Mouse (Mus musculus): ENCODE data around the gene Trpc7. TPM values are rescaled to one million over a fixed set of nuclear protein-coding genes. Genes with fewer than 3 reads are reported as not detected.

The Trpc7 gene
- total RNA-seq, 1 experiment = not detected

DNA sequence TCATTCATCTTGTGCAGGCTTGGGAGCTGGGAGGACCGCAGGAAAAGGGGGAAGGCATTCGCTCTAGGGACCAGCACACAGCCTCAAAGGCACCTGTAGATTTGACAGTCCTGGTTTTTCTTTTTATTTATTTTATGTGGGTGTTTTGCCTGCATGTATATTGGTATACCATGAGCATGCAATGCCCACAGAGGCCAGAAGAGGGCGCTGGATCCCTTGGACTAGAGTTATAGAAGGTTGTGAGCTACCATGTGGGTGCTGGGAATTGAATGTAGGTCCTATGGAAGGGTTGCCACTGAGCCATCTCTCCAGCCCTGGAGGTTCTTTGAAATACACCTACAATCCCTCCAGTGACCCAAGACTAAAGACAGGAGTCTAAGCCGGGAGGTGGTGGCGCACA is 125.0 kb downstream of the Trpc7 start:
- Histone ChIP-seq H3K36me3 (ENCODE audit: control insufficient read depth, insufficient read depth, low read length, poor library complexity, severe bottlenecking) (no peaks in the 10 kb centered on the region), H3K9ac (ENCODE audit: insufficient read depth, low read depth, low read length, poor library complexity, severe bottlenecking) (no peak overlapping the region), H3K4me3 (ENCODE audit: insufficient read depth in 1 of 2, low read depth in 1 of 2, low read length in 2 of 2, poor library complexity in 1 of 2, severe bottlenecking in 1 of 2) (no peak overlapping the region), H3K27ac (ENCODE audit: insufficient read depth, low read depth, low read length, poor library complexity, severe bottlenecking) (no peak overlapping the region), H3K9me3 (ENCODE audit: control insufficient read depth, insufficient read depth, low read depth, low read length) (no peaks in the 10 kb centered on the region), H3K4me1 (ENCODE audit: control insufficient read depth in 2 of 2, insufficient read depth in 2 of 2, low read length in 2 of 2, poor library complexity in 1 of 2) (0 out of 4 replicates have a peak, but pooled peaks cover 0 to 1% of the 10 kb centered on the region in 2 experiments)
- DNase-seq (ENCODE audit: low read depth, low spot score) = no peak
- TF ChIP-seq HCFC1 (IDR thresholded peaks at IDR 0.05; ENCODE audit: borderline replicate concordance, insufficient read depth, low read length) (no peak), ZNF384 (IDR thresholded peaks at IDR 0.05; ENCODE audit: low read depth, low read length) (no peak), CHD2 (IDR thresholded peaks at IDR 0.05; ENCODE audit: low read depth, low read length) (no peak), ZC3H11A (IDR thresholded peaks at IDR 0.05; ENCODE audit: borderline replicate concordance, low read depth, low read length) (no peak), MAFK (IDR thresholded peaks at IDR 0.05; ENCODE audit: insufficient read depth, low read depth, low read length) (no peak)
- in situ Hi-C loops (cut with MboI; ENCODE audit: low sequenced_read_pairs in 2 of 2, unreplicated experiment in 2 of 2) = no loop called here

DNA sequence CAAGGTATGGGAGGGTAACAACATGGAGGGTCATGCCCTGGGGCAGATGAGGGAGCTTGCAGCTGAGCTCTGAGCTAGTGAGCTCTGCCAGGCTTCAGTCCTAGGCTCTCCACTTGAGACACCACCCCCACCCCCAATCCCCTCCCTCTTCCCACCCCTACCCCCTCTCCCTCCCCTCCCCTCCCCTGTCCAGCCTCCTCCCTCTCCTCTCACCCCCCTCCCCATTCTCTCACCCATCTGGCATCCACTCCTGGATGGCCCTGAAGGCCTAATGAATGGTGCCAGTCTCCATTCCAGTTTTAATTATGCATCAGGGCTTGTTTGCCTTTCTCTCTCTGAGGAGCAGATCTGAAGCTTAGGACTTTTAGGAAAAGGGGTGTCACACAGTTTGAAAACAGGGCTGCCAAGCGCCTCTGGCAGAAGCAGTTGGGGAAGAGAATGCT is 125.6 kb downstream of the Trpc7 start:
- H3K9ac ChIP-seq (ENCODE audit: insufficient read depth, low read depth, low read length, poor library complexity, severe bottlenecking) = no peak overlapping the region
- no peak overlapping the region for H3K27ac ChIP-seq (ENCODE audit: insufficient read depth, low read depth, low read length, poor library complexity, severe bottlenecking)
- no peaks in the 10 kb centered on the region for H3K36me3 ChIP-seq (ENCODE audit: control insufficient read depth, insufficient read depth, low read length, poor library complexity, severe bottlenecking)
- TF ChIP-seq ZNF384 (IDR thresholded peaks at IDR 0.05; ENCODE audit: low read depth, low read length) (no peak), ZC3H11A (IDR thresholded peaks at IDR 0.05; ENCODE audit: borderline replicate concordance, low read depth, low read length) (no peak), HCFC1 (IDR thresholded peaks at IDR 0.05; ENCODE audit: borderline replicate concordance, insufficient read depth, low read length) (no peak), CHD2 (IDR thresholded peaks at IDR 0.05; ENCODE audit: low read depth, low read length) (no peak), MAFK (IDR thresholded peaks at IDR 0.05; ENCODE audit: insufficient read depth, low read depth, low read length) (no peak)
- no peak overlapping the region for H3K4me3 ChIP-seq (ENCODE audit: insufficient read depth in 1 of 2, low read depth in 1 of 2, low read length in 2 of 2, poor library complexity in 1 of 2, severe bottlenecking in 1 of 2)
- DNase-seq (ENCODE audit: low read depth, low spot score) = no peak
- H3K9me3 ChIP-seq (ENCODE audit: control insufficient read depth, insufficient read depth, low read depth, low read length) = no peaks in the 10 kb centered on the region
- in situ Hi-C loops (cut with MboI; ENCODE audit: low sequenced_read_pairs in 2 of 2, unreplicated experiment in 2 of 2) = no loop called here
- 0 out of 4 replicates have a peak, but pooled peaks cover 0 to 2% of the 10 kb centered on the region in 2 experiments for H3K4me1 ChIP-seq (ENCODE audit: control insufficient read depth in 2 of 2, insufficient read depth in 2 of 2, low read length in 2 of 2, poor library complexity in 1 of 2)

DNA sequence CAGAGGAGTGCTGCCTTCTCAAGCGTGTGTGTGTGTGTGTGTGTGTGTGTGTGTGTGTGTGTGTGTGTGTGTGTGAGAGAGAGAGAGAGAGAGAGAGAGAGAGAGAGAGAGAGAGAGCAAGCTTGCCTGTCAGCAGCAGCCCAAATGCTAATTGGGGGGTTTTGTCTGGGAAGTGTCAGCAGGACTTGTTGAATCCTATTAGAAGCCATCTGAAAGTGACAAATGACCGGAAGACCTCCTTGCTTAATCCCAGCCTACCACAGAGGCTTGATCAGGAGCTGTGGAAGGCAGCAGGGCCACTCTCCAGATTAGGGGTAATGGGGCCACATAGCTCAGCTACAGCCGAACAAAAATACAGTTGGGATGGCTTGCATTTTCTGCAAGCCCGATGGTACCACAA is 126.4 kb downstream of the Trpc7 start:
- H3K9ac ChIP-seq (ENCODE audit: insufficient read depth, low read depth, low read length, poor library complexity, severe bottlenecking) = no peak overlapping the region
- no peak overlapping the region for H3K4me3 ChIP-seq (ENCODE audit: insufficient read depth in 1 of 2, low read depth in 1 of 2, low read length in 2 of 2, poor library complexity in 1 of 2, severe bottlenecking in 1 of 2)
- H3K4me1 ChIP-seq (ENCODE audit: control insufficient read depth in 2 of 2, insufficient read depth in 2 of 2, low read length in 2 of 2, poor library complexity in 1 of 2) = 0 out of 4 replicates have a peak, but pooled peaks cover 0 to 2% of the 10 kb centered on the region in 2 experiments
- no peaks in the 10 kb centered on the region for H3K9me3 ChIP-seq (ENCODE audit: control insufficient read depth, insufficient read depth, low read depth, low read length)
- in situ Hi-C loops (cut with MboI; ENCODE audit: low sequenced_read_pairs in 2 of 2, unreplicated experiment in 2 of 2) = no loop called here
- no peak overlapping the region for H3K27ac ChIP-seq (ENCODE audit: insufficient read depth, low read depth, low read length, poor library complexity, severe bottlenecking)
- TF ChIP-seq HCFC1 (IDR thresholded peaks at IDR 0.05; ENCODE audit: borderline replicate concordance, insufficient read depth, low read length) (no peak), ZNF384 (IDR thresholded peaks at IDR 0.05; ENCODE audit: low read depth, low read length) (no peak), CHD2 (IDR thresholded peaks at IDR 0.05; ENCODE audit: low read depth, low read length) (no peak), ZC3H11A (IDR thresholded peaks at IDR 0.05; ENCODE audit: borderline replicate concordance, low read depth, low read length) (no peak), MAFK (IDR thresholded peaks at IDR 0.05; ENCODE audit: insufficient read depth, low read depth, low read length) (no peak)
- DNase-seq (ENCODE audit: low read depth, low spot score) = no peak
- H3K36me3 ChIP-seq (ENCODE audit: control insufficient read depth, insufficient read depth, low read length, poor library complexity, severe bottlenecking) = no peaks in the 10 kb centered on the region

DNA sequence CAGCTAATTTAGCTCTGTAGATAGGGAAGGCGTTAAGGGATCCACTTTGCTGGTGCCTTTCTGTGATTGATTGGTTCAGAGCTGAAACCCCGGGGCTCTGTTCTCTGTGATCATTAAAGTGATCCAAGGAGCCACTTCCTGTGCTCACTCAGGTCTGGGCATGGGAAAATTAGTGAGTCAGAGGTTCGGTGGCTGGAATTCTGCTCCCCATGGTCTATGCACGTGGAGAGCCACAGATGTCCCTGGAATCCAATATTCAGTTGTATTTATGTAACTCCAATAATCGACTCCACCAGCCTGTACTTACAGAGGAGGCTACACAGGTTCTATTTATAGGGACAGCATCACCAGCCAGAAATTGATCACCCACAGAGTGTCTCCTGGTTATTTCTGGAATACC is 129.6 kb downstream of the Trpc7 start:
- no peaks in the 10 kb centered on the region for H3K36me3 ChIP-seq (ENCODE audit: control insufficient read depth, insufficient read depth, low read length, poor library complexity, severe bottlenecking)
- no peaks in the 10 kb centered on the region for H3K9me3 ChIP-seq (ENCODE audit: control insufficient read depth, insufficient read depth, low read depth, low read length)
- DNase-seq (ENCODE audit: low read depth, low spot score) = no peak
- in situ Hi-C loops (cut with MboI; ENCODE audit: low sequenced_read_pairs in 2 of 2, unreplicated experiment in 2 of 2) = no loop called here
- 0 out of 4 replicates have a peak, but pooled peaks cover 0 to 2% of the 10 kb centered on the region in 2 experiments for H3K4me1 ChIP-seq (ENCODE audit: control insufficient read depth in 2 of 2, insufficient read depth in 2 of 2, low read length in 2 of 2, poor library complexity in 1 of 2)
- TF ChIP-seq ZNF384 (IDR thresholded peaks at IDR 0.05; ENCODE audit: low read depth, low read length) (no peak), ZC3H11A (IDR thresholded peaks at IDR 0.05; ENCODE audit: borderline replicate concordance, low read depth, low read length) (no peak), MAFK (IDR thresholded peaks at IDR 0.05; ENCODE audit: insufficient read depth, low read depth, low read length) (no peak), HCFC1 (IDR thresholded peaks at IDR 0.05; ENCODE audit: borderline replicate concordance, insufficient read depth, low read length) (no peak), CHD2 (IDR thresholded peaks at IDR 0.05; ENCODE audit: low read depth, low read length) (no peak)
- H3K27ac ChIP-seq (ENCODE audit: insufficient read depth, low read depth, low read length, poor library complexity, severe bottlenecking) = no peak overlapping the region
- H3K4me3 ChIP-seq (ENCODE audit: insufficient read depth in 1 of 2, low read depth in 1 of 2, low read length in 2 of 2, poor library complexity in 1 of 2, severe bottlenecking in 1 of 2) = no peak overlapping the region
- no peak overlapping the region for H3K9ac ChIP-seq (ENCODE audit: insufficient read depth, low read depth, low read length, poor library complexity, severe bottlenecking)

Data from ES-E14 (cell line).